Mouse (Mus musculus): Measurements from ENCODE around the gene Zmiz1.

DNA sequence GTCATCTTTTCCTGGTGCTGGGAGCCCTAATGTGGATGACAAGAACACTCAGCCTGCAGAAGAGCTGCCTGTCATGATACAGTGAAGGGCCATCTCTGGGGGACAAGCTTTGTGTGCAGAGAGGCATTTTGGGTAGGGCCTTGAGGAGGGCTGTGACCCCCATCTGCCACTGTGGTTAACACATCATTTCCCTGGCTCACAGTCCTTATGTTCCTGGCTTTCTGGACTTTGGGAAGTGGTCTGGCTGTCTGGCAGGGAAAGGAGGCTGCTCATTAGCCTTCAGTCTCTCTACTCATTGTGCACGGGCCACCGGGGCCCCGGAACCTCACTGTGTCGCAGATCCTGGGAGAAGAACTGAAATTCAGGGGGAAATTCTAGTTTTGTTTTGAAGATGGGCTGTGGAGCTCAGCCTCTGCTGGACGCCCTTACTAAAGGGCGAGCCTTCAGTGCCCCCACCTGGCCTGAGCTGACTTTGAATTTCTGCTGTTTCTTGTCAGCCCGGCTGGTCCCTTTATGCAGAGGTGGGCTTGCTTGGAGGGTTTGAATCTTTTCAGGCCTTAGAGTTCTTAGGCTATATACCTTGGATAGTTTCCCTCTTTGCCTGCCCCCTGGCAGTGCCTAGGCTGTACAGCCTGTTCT, 10.0 kb downstream of the Zmiz1 start:
- no peak for TF ChIP-seq MAZ (IDR thresholded peaks at IDR 0.05; ENCODE audit: low read depth, low read length)
- TF ChIP-seq TBP (conservative IDR thresholded peaks at IDR 0.05; ENCODE audit: low read depth, low read length): no peak
- peak in 1 of 2 experiments; percentile 61; a peak in 2 of 4 replicates for TF ChIP-seq CTCF (conservative IDR thresholded peaks at IDR 0.05 in 1 of 2, IDR thresholded peaks at IDR 0.05 in 1 of 2; ENCODE audit: low read depth in 2 of 2, low read length in 2 of 2)
- no peak for TF ChIP-seq POLR2A (IDR thresholded peaks at IDR 0.05; ENCODE audit: low read depth, low read length)
- no peak for TF ChIP-seq POLR2AphosphoS2 (IDR thresholded peaks at IDR 0.05; ENCODE audit: low read depth, low read length)
- no peak for TF ChIP-seq MAX (IDR thresholded peaks at IDR 0.05; ENCODE audit: low read length)
- TF ChIP-seq RAD21 (IDR thresholded peaks at IDR 0.05; ENCODE audit: low read depth, low read length): peak; percentile 72
- TF ChIP-seq ETS1 (conservative IDR thresholded peaks at IDR 0.05; ENCODE audit: low read depth, low read length): no peak
- peak; percentile 31; the same call in 1 of the 2 replicates for TF ChIP-seq ZC3H11A (IDR thresholded peaks at IDR 0.05; ENCODE audit: low read depth, low read length)
- no peak for TF ChIP-seq USF2 (conservative IDR thresholded peaks at IDR 0.05; ENCODE audit: low read depth, low read length)

Measured in CH12.LX (cell line).